Mouse (Mus musculus) limb, embryonic 12.5 days (tissue): ENCODE results near the gene Zfp553. TPM values are rescaled to one million over a fixed set of nuclear protein-coding genes. Genes with fewer than 3 reads are reported as not detected.
"Not testable (repeated sequence)": the region's sequence is repeated elsewhere in the genome, so short reads cannot be mapped to it uniquely, and the experiment has no call there.

Experiments
- ATAC-seq: fragments of 200-750 bp; cut with Nextera tagmentation; 2 replicates; pipeline ENCODE4 v1.8.0; 2017; ENCODE audit warnings: low read depth, moderate TSS enrichment; ENCODE audit not compliant: insufficient number of reproducible peaks, insufficient read depth, low FRiP score, low TSS enrichment
- H3K27ac ChIP-seq: fragments of 300-500 bp; sonication (generic); 2 replicates; pipeline ENCODE4 v1.5.1; 2016; ENCODE audit warnings: mild to moderate bottlenecking, moderate library complexity
- H3K27me3 ChIP-seq: fragments of 300-500 bp; sonication (generic); 2 replicates; pipeline ENCODE4 v1.6.1; 2016; ENCODE audit warnings: mild to moderate bottlenecking, moderate library complexity
- H3K36me3 ChIP-seq: fragments of 300-500 bp; sonication (generic); 2 replicates; pipeline ENCODE4 v1.6.1; 2016; ENCODE audit warnings: mild to moderate bottlenecking, moderate library complexity
- H3K4me1 ChIP-seq: fragments of 300-500 bp; sonication (generic); replicated peaks from 2 replicates; pipeline ENCODE4 v1.6.1; 2016
- H3K4me2 ChIP-seq: fragments of 300-500 bp; sonication (generic); 2 replicates; pipeline ENCODE4 v1.6.1; 2016; ENCODE audit warnings: mild to moderate bottlenecking, moderate library complexity
- H3K4me3 ChIP-seq: fragments of 300-500 bp; sonication (generic); replicated peaks from 2 replicates; pipeline ENCODE4 v1.5.1; 2016; ENCODE audit warnings: mild to moderate bottlenecking
- H3K9ac ChIP-seq: fragments of 300-500 bp; sonication (generic); replicated peaks from 2 replicates; pipeline ENCODE4 v1.6.1; 2016; ENCODE audit warnings: mild to moderate bottlenecking, moderate library complexity
- H3K9me3 ChIP-seq: fragments of 300-500 bp; sonication (generic); 2 replicates; pipeline ENCODE4 v1.6.1; 2016; ENCODE audit warnings: mild to moderate bottlenecking, moderate library complexity
- WGBS: fragments of 180-500 bp; shearing (Covaris S2); methylation state at CpG from one replicate; pipeline ENCODE4 v1.1.7; 2016; 5-methylcytosine and 5-hydroxymethylcytosine counted together
- polyA plus RNA-seq: library from polyadenylated mRNA; unstranded; fragments of >200 nt; fragmentation: Nextera tagmentation; extraction: Ambion mirVana; gene quantifications from 2 replicates; pipeline ENCODE4 v1.2.1, GENCODE M21; 2016

Zfp553 gene
- polyA plus RNA-seq, 1 experiment from 2014 or later, result 61.9 TPM

DNA sequence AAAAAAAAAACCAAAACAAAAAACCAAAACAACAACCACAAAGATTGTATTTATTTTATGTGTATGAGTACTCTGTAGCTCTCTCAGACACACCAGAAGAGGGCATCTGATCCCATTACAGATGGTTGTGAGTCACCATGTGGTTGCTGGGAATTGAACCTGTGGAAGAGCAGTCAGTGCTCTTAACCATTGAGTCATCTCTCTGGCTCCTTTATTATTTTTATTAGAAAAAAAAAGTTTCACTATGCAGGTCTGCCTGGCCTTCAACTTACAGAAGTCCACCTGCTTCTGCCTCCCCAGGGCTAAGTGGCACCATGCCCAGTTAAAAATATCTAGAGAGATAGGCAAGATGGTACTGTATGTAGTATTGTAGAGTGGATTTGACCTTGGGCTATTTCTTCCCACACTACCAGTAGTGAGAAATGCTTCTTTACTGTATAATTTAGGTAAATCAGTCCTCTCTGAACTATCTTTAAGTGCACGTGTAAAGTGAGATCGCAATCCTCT is 10.6 kb downstream of the Zfp553 start:
- Histone ChIP-seq H3K27me3 (no peaks in the 10 kb centered on the region), H3K4me2 (peak overlapping the region; percentile 77), H3K4me1 (peaks cover 18% of the 10 kb centered on the region), H3K36me3 (peaks cover 36% of the 10 kb centered on the region), H3K9me3 (peaks cover 4% of the 10 kb centered on the region; the same call in 1 of the 2 replicates), H3K27ac (peak overlapping the region; percentile 92), H3K4me3 (peak overlapping the region; percentile 82), H3K9ac (no peak overlapping the region)
- 40% methylated on average over 2 of the region's 2 CpGs for WGBS
- ATAC-seq, result no peak

DNA sequence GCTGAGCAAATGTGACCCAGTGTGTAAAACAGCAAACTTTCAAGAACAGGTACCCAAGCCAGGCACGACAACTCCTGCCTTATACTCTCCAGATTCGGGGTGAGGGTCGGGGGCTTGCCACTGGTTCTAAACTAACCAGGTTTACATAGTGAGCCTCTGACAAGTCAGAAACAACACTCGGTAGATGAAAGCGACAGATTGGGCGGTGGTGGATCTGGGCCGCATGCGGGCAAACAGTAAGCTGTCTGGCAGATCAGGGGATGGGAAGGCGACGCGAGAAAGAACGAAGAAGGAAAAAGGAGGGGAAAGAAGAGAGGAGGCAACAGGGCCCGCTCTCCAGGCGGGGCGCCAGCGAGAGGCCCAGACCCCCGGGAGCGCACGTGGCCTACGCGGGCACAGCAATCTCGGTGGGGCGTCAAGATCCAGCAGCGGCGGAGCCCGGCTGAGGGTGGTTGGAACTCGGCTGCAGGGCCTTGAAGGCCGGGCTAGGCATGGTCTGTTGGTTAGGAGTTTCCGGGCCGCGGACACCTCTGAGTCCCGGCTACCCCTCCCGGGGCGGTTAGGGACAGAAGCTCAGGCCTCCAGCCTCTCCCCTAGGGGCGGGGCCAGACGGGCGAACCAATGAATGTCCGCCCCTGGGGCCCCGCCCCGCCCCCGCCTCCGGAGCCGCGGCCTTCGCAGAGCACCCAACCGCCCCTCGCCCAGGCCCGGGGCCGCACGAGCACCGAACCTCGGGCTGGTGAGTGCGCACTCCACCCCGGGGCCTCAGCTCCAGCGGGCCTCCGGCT is 11.2 kb downstream of the Zfp553 start, which contains the start of gene Zfp771:
TSS of gene Zfp771 (plus strand) at position 405 of the 788 bp plus-strand sequence.
- Histone ChIP-seq H3K9ac (peak within 1 kb of the TSS; percentile 88), H3K4me2 (peak within 1 kb of the TSS; percentile 77), H3K27me3 (no peaks in the 10 kb centered on the region), H3K4me1 (peaks cover 18% of the 10 kb centered on the region), H3K36me3 (peaks cover 34% of the 10 kb centered on the region), H3K27ac (peak within 1 kb of the TSS; percentile 92), H3K4me3 (peak within 1 kb of the TSS; percentile 82), H3K9me3 (peaks cover 4% of the 10 kb centered on the region; the same call in 1 of the 2 replicates)
- ATAC-seq, result peak; percentile 95
- WGBS, result under 1% methylated on average over 56 of the region's 56 CpGs

DNA sequence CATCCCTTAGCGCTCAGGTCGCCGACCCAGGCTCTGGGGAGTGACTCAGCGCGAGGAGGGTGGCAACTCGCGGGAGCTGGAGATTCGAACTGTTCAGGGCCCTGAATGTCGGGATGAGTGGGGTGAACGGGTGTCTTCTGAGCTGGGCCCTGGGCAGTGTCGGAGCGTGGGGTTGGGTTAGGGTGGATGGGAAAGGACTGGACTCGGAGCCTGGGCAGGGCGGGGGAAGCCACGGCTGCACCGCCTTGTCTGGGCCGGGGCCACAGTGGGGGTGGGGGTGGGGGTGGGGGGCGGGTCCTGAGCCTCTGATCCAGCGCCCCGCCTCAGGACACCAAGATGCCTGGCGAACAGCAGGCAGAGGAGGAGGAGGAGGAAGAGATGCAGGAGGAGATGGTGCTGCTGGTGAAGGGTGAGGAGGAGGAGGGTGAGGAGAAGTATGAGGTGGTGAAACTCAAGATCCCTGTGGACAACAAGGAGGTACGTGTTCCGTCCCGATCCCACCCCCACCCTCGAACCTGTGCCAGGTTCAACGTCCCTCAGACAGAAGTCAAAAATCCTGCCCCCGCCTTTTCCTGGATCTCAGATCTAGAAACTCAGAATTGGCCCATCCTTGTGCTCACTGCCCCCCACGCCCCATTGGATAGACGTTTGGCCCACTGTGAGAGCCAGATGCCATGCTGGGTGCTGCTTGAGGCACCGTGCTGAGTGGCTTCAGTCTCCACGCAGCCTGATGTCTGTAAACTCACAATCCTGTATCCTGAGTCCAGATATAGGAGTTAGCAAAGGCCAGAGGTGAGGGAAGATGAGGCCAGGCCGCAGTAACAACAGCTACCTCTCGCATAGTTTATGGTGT is 12.0 kb downstream of the Zfp553 start:
- WGBS, result 10% methylated on average over 28 of the region's 33 CpGs

DNA sequence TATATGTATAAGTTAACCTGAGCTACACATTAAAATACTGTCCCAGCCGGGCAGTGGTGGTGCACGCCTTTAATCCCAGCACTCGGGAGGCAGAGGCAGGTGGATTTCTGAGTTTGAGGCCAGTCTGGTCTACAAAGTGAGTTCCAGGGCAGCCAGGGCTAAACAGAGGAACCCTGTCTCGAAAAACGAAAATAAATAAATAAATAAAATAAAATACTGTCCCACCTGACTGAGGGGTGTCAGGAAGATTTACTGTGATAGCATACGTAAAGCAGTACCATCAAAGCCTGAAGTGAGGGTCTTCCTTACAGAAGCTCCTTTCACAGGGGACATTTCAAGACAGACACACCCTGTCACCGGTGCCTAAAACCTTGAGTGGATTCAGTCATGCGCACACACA is 17.6 kb downstream of the Zfp553 start:
- H3K4me2 ChIP-seq, H3K27me3 ChIP-seq, H3K27ac ChIP-seq, H3K4me3 ChIP-seq, H3K9ac ChIP-seq, ATAC-seq, H3K9me3 ChIP-seq: not testable (repeated sequence)
- Histone ChIP-seq H3K4me1 (peaks cover 20% of the 10 kb centered on the region), H3K36me3 (peaks cover 55% of the 10 kb centered on the region)
- WGBS, result 88% methylated on average over 8 of the region's 8 CpGs

More for the DNA sequence above, 12.0 kb downstream of the Zfp553 start:
- peak; percentile 71; the same call in 1 of the 2 replicates for ATAC-seq
- peaks cover 18% of the 10 kb centered on the region for H3K4me1 ChIP-seq
- H3K9ac ChIP-seq, result peak overlapping the region; percentile 88
- H3K9me3 ChIP-seq, result peaks cover 4% of the 10 kb centered on the region; the same call in 1 of the 2 replicates
- H3K27me3 ChIP-seq, result no peaks in the 10 kb centered on the region
- peaks cover 37% of the 10 kb centered on the region for H3K36me3 ChIP-seq
- H3K27ac ChIP-seq, result peak overlapping the region; percentile 92
- H3K4me3 ChIP-seq, result peak overlapping the region; percentile 82
- H3K4me2 ChIP-seq, result peak overlapping the region; percentile 77

DNA sequence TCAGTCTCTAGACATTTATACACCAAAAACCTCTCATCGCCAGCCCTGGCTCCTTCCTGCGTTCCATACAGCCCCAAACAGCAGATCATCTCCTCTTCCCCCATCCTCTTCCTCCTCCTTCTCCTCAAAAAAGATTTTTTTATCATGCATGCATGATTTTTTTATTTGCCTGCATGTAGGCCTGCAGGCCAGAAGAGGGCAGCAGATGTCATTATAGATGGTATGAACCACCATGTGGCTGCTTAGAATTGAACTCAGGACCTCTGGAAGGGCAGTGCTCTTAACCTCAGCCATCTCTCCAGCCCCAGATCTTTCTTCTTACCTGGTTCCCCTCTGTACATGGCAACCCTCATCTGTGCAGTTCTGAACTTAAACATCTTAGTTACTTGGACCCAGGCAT is 19.6 kb downstream of the Zfp553 start:
- H3K27me3 ChIP-seq, result no peaks in the 10 kb centered on the region
- no peak overlapping the region for H3K4me3 ChIP-seq
- no peak for ATAC-seq
- H3K4me1 ChIP-seq, result peaks cover 8% of the 10 kb centered on the region
- peaks cover 53% of the 10 kb centered on the region for H3K36me3 ChIP-seq
- no peak overlapping the region for H3K9ac ChIP-seq
- no peaks in the 10 kb centered on the region for H3K9me3 ChIP-seq
- H3K27ac ChIP-seq, result no peak overlapping the region
- 91% methylated on average over 2 of the region's 2 CpGs for WGBS
- no peak overlapping the region for H3K4me2 ChIP-seq

DNA sequence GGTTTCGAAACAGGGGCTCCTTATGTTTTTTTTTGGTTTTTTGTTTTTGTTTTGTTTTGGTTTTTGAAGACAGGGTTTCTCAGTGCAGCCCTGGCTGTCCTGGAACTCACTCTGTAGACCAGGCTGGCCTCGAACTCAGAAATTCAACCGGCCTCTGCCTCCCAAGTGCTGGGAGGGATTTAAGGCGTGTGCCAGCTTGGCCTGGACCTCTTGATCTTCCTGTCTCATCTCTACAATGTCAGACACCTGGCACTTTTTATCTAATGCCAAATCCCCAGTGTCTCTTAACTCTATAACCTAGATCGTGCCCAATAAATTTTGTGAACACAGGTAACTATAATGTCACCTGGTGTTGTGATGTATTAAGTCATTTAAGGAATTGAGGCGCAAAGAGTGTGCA is 20.5 kb downstream of the Zfp553 start:
- Histone ChIP-seq H3K4me1 (peaks cover 8% of the 10 kb centered on the region), H3K9ac (peak overlapping the region; percentile 77; the same call in 1 of the 2 replicates), H3K9me3 (no peaks in the 10 kb centered on the region), H3K36me3 (peaks cover 48% of the 10 kb centered on the region), H3K27ac (peak overlapping the region; percentile 92), H3K27me3 (no peaks in the 10 kb centered on the region), H3K4me2 (peak overlapping the region; percentile 87), H3K4me3 (peak overlapping the region; percentile 51)
- no peak for ATAC-seq
- WGBS, result 80% methylated on average over 6 of the region's 6 CpGs

DNA sequence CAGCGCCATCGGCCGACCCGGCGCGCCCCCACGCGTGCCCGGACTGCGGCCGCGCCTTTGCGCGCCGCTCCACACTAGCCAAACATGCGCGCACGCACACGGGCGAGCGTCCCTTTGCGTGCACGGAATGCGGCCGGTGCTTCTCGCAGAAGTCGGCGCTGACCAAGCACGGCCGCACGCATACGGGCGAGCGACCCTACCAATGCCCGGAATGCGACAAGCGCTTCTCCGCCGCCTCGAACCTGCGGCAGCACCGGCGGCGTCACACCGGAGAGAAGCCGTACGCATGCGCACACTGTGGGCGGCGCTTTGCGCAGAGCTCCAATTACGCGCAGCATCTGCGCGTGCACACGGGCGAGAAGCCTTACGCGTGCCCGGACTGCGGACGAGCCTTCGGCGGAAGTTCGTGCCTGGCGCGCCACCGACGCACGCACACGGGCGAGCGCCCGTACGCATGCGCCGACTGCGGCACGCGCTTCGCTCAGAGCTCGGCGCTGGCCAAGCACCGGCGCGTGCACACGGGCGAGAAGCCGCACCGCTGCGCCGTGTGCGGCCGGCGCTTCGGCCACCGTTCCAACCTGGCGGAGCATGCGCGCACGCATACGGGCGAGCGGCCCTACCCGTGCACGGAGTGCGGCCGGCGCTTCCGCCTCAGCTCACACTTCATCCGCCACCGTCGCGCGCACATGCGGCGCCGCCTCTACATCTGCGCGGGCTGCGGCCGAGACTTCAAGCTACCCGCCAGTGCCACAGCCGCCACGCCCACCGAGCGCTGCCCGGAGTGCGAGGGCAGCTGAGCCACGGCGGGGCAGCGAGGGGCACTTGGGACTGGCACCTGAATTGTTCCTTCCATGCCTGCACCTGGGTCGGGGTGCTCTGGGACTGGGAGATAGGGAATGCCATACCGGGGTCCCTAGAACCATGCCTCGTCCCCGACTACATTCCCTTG is 21.2 kb downstream of the Zfp553 start:
- Histone ChIP-seq H3K9ac (peak overlapping the region; percentile 77), H3K27me3 (no peaks in the 10 kb centered on the region), H3K4me2 (peak overlapping the region; percentile 87), H3K9me3 (no peaks in the 10 kb centered on the region), H3K36me3 (peaks cover 49% of the 10 kb centered on the region), H3K4me3 (peak overlapping the region; percentile 51), H3K4me1 (peaks cover 12% of the 10 kb centered on the region), H3K27ac (peak overlapping the region; percentile 92)
- WGBS, result under 1% methylated on average over 136 of the region's 136 CpGs
- ATAC-seq, result peak; percentile 94

DNA sequence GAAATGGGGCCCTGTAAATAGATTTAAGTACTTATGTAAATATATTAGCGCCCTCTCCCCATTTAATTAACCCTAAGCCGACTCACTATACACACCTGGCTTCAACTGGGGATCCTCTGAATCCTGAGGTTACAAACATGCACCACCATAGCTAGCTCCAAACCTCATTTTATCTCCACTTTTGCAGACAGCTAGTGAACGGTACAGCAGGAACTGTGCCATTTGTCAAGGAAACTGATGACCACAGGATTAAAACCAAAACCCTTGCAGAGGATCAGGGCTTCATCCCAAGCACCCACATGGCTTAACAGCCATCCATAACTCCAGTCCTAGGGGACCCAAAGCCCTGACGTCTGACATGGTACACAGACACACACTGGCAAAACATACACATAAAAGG is 22.1 kb downstream of the Zfp553 start:
- Histone ChIP-seq H3K4me2 (peak overlapping the region; percentile 87), H3K36me3 (peaks cover 40% of the 10 kb centered on the region), H3K4me3 (peak overlapping the region; percentile 51), H3K9ac (peak overlapping the region; percentile 77), H3K27me3 (no peaks in the 10 kb centered on the region), H3K9me3 (no peaks in the 10 kb centered on the region), H3K27ac (peak overlapping the region; percentile 92; the same call in 1 of the 2 replicates), H3K4me1 (peaks cover 22% of the 10 kb centered on the region)
- no peak for ATAC-seq
- WGBS, result 16% methylated on average over 4 of the region's 4 CpGs

DNA sequence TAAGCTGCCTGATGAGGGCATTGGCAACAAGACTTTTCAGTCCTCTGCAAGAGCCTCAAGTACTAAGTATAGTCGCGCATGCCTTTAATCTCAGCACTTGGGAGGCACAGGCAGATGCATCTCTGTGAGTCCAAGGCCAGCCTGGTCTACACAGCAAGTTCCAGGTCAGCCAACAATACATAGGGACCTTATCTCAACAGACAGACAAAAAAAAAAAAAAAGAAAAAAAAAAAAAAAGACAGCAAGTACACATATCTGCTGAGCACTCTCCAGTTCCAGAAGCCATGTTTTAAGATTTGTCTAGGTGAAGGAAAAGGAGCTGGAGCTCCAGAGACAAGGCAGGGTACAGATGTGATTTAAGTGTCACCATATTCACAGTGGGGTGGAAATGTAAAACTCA is 23.1 kb downstream of the Zfp553 start:
- no peak for ATAC-seq
- Histone ChIP-seq H3K27ac (no peak overlapping the region), H3K4me2 (no peak overlapping the region), H3K4me3 (no peak overlapping the region), H3K9me3 (no peaks in the 10 kb centered on the region), H3K9ac (no peak overlapping the region), H3K27me3 (no peaks in the 10 kb centered on the region), H3K4me1 (peaks cover 23% of the 10 kb centered on the region), H3K36me3 (peaks cover 33% of the 10 kb centered on the region)
- 88% methylated on average over 2 of the region's 2 CpGs for WGBS

DNA sequence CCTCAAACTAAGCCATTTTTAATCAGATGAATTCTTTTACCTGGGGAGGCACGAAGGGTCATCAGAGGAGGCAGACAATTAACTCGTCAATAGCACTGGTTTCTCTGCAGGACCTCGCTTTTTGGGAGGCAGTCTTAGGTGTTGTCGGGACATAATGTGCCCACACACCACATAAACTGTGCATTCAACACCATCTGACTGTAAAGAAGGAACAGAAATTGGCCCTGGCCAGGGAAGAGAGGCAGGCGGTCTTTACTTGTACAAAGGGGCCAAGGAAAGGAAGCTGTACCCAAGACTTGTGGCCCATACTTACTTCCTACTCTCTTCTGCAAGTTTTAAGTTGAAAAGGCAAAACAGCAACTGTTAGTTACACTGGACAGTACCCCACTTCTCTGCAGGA is 23.7 kb downstream of the Zfp553 start:
- Histone ChIP-seq H3K36me3 (peaks cover 29% of the 10 kb centered on the region), H3K4me1 (peaks cover 27% of the 10 kb centered on the region), H3K27me3 (no peaks in the 10 kb centered on the region), H3K27ac (no peak overlapping the region), H3K9me3 (no peaks in the 10 kb centered on the region), H3K4me3 (no peak overlapping the region), H3K9ac (no peak overlapping the region), H3K4me2 (no peak overlapping the region)
- no peak for ATAC-seq
- 86% methylated on average over 5 of the region's 5 CpGs for WGBS
